Mouse (Mus musculus): ENCODE data around the gene 4930480E11Rik. TPM values are rescaled to one million over a fixed set of nuclear protein-coding genes. Genes with fewer than 3 reads are reported as not detected.
"Not testable (repeated sequence)": the region's sequence is repeated elsewhere in the genome, so short reads cannot be mapped to it uniquely, and the experiment has no call there.

Gene 4930480E11Rik
- total RNA-seq (2018; cell fraction: chromatin; rRNA removed), result not detected
- total RNA-seq (2018; cell fraction: cytosol; rRNA removed), result not detected
- total RNA-seq (2018; cell fraction: nucleus; rRNA removed), result not detected
- not detected in 3 replicates for polyA plus RNA-seq (2018)

DNA sequence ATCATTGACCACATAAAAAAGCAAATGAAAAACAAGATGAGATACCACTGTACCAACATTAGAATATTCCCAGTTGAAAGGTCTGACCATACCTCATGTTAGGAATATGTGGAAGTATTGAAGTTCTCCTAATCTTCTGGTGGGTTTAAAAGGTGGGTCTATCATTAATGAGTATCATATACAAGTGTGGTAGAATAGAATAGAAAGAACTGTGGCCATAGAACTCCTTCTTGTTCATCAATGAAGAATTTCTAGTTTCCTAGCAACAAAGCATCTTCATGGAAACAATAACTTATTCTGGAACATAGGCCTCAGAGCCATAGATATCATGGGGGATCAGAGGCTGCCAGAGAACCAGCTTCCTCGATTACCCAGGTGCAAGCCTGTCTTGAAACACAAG lies at the start of gene 4930480E11Rik:
Gene 4930480E11Rik (plus strand): TSS at position 301 of the 400 bp plus-strand sequence.
- WGBS (ENCODE audit: missing documents), result 67% methylated on average over 1 of the region's 1 CpGs
- Histone ChIP-seq H3K36me3 (ENCODE audit: inconsistent target) (no peaks in the 10 kb centered on the region), H3K4me3 (ENCODE audit: inconsistent target) (no peak within 1 kb of the TSS), H3K79me2 (ENCODE audit: inconsistent target) (no peaks in the 10 kb centered on the region), H3K27ac (no peak within 1 kb of the TSS)

DNA sequence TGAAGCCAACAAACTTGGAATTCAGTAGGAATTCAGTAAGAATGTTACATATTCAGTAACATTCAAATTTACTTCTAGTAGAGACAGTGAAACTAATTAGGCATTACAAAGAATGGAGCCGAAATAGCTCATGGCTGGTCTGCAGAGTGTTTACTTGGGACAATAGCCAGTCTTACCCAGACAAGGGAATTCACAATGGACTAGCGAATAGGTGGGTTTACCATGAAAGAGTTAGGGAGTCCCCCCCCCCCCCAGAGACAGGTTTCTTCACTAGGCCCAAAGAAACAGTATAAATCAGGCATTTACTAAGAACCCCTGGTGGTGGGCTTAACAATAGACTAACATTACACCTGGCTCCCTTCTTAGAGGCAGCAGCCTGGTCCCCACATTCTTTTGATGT lies 33.9 kb downstream of the 4930480E11Rik start:
- not testable (repeated sequence) for H3K4me3 ChIP-seq (ENCODE audit: inconsistent target); H3K27ac ChIP-seq; H3K79me2 ChIP-seq (ENCODE audit: inconsistent target); H3K36me3 ChIP-seq (ENCODE audit: inconsistent target)
- WGBS (ENCODE audit: missing documents), result 79% methylated on average over 2 of the region's 2 CpGs

Other genes with a start within 250 kb of the 4930480E11Rik start
- not detected in 3 replicates for gene Gm5938, start 244.2 kb upstream of the 4930480E11Rik start, polyA plus RNA-seq (2018)
- gene Obp1b, start 182.9 kb upstream of the 4930480E11Rik start, polyA plus RNA-seq (2018), result not detected in 3 replicates
- gene Gm14743, start 123.7 kb upstream of the 4930480E11Rik start, polyA plus RNA-seq (2018), result not detected in 3 replicates
- 2.9 to 10.1 TPM (median 4.7 TPM) in 3 replicates for gene Prrg1, start 214.3 kb downstream of the 4930480E11Rik start, polyA plus RNA-seq (2018)